Mouse (Mus musculus): ENCODE measurements around the gene Polr2h.
A peak's percentile ranks its signal among the peaks of the same experiment; 100 is the strongest.

The Polr2h gene

GRCm38 (mm10) chr16:20723247-20723646 is 5.8 kb downstream of the Polr2h start:
- DNase-seq: no peak

GRCm38 (mm10) chr16:20724338-20724748 is 6.9 kb downstream of the Polr2h start:
- peak in 1 of 2 experiments; percentile 22 for DNase-seq

GRCm38 (mm10) chr16:20725321-20725720 is 7.9 kb downstream of the Polr2h start:
- DNase-seq: no peak

- DNase-seq: no peak
Observed at GRCm38 (mm10) chr16:20725750-20726149, 8.3 kb downstream of the Polr2h start.

GRCm38 (mm10) chr16:20726384-20726783 is 8.9 kb downstream of the Polr2h start:
- DNase-seq: no peak

GRCm38 (mm10) chr16:20730293-20730711 is 12.8 kb downstream of the Polr2h start:
- DNase-seq: no peak

- no peak for DNase-seq
Observed at GRCm38 (mm10) chr16:20731688-20732087, 14.2 kb downstream of the Polr2h start.

- DNase-seq: no peak
Observed at GRCm38 (mm10) chr16:20732251-20732924, 14.9 kb downstream of the Polr2h start.

GRCm38 (mm10) chr16:20732925-20733730 is 15.7 kb downstream of the Polr2h start, which contains the start of gene Chrd:
TSS of gene Chrd (plus strand) at chr16:20733127.
- peak in 1 of 2 experiments; percentile 15 for DNase-seq

- DNase-seq: no peak
Observed at GRCm38 (mm10) chr16:20733731-20734730, 16.6 kb downstream of the Polr2h start, which contains the start of gene Thpo. TSS of gene Thpo (minus strand) at chr16:20734511.

GRCm38 (mm10) chr16:20735651-20736050 is 18.2 kb downstream of the Polr2h start:
- no peak for DNase-seq

GRCm38 (mm10) chr16:20736168-20736567 is 18.7 kb downstream of the Polr2h start:
- no peak for DNase-seq

- no peak for DNase-seq
Observed at GRCm38 (mm10) chr16:20736823-20737222, 19.4 kb downstream of the Polr2h start.

- DNase-seq: no peak
Observed at GRCm38 (mm10) chr16:20739845-20740244, 22.4 kb downstream of the Polr2h start.

GRCm38 (mm10) chr16:20746641-20747040 is 29.2 kb downstream of the Polr2h start:
- no peak for DNase-seq

- no peak for DNase-seq
Observed at GRCm38 (mm10) chr16:20750518-20750917, 33.1 kb downstream of the Polr2h start.

- no peak for DNase-seq
Observed at GRCm38 (mm10) chr16:20756052-20756451, 38.6 kb downstream of the Polr2h start.

- DNase-seq: no peak
Observed at GRCm38 (mm10) chr16:20757385-20757784, 39.9 kb downstream of the Polr2h start.

- DNase-seq: peak; percentile 58 to 63
Observed at GRCm38 (mm10) chr16:20761681-20762080, 44.2 kb downstream of the Polr2h start.

- peak; percentile 73 to 74 for DNase-seq
Observed at GRCm38 (mm10) chr16:20765244-20765643, 47.8 kb downstream of the Polr2h start.
